Mouse (Mus musculus) midbrain, postnatal 0 days (tissue): Measurements from ENCODE around the gene Fam149a. TPM values are rescaled to one million over a fixed set of nuclear protein-coding genes. Genes with fewer than 3 reads are reported as not detected.

ENCODE experiments used
- ATAC-seq: fragments of 200-750 bp; cut with Nextera tagmentation; 2 replicates; pipeline ENCODE4 v1.8.0; 2017; ENCODE audit warnings: moderate number of reproducible peaks, mild to moderate bottlenecking, moderate TSS enrichment, moderate library complexity; ENCODE audit not compliant: low FRiP score
- DNase-seq: peaks from one replicate; pipeline ENCODE4 v3.0.0-alpha.2; 2015; ENCODE audit warnings: low spot score
- H3K27ac ChIP-seq: fragments of 300-500 bp; sonication (generic); 2 replicates; pipeline ENCODE4 v1.5.1; 2014; ENCODE audit warnings: low read depth, mild to moderate bottlenecking, low read length, mixed read lengths
- H3K27me3 ChIP-seq: fragments of 300-500 bp; sonication (generic); 2 replicates; pipeline ENCODE4 v1.6.1; 2014; ENCODE audit warnings: low read length, control low read depth, mixed read lengths; ENCODE audit not compliant: insufficient read depth
- H3K36me3 ChIP-seq: fragments of 300-500 bp; sonication (generic); 2 replicates; pipeline ENCODE4 v1.6.1; 2014; ENCODE audit warnings: low read length, control low read depth, mixed read lengths; ENCODE audit not compliant: insufficient read depth
- H3K4me1 ChIP-seq: fragments of 300-500 bp; sonication (generic); 2 replicates; pipeline ENCODE4 v1.6.1; 2014; ENCODE audit warnings: mild to moderate bottlenecking, control low read depth, antibody characterized with exemption, low read length, mixed read lengths; ENCODE audit not compliant: insufficient read depth
- H3K4me2 ChIP-seq: fragments of 300-500 bp; sonication (generic); 2 replicates; pipeline ENCODE4 v1.6.1; 2014; ENCODE audit warnings: low read depth, mild to moderate bottlenecking, low read length, mixed read lengths; ENCODE audit not compliant: poor library complexity, severe bottlenecking
- H3K4me3 ChIP-seq: fragments of 300-500 bp; sonication (generic); 2 replicates; pipeline ENCODE4 v1.5.1; 2014; ENCODE audit warnings: low read depth, mild to moderate bottlenecking, low read length, moderate library complexity
- H3K9ac ChIP-seq: fragments of 300-500 bp; sonication (generic); replicated peaks from 2 replicates; pipeline ENCODE4 v1.6.1; 2014; ENCODE audit warnings: mild to moderate bottlenecking, low read length, moderate library complexity, mixed read lengths; ENCODE audit not compliant: poor library complexity, severe bottlenecking
- H3K9me3 ChIP-seq: fragments of 300-500 bp; sonication (generic); 2 replicates; pipeline ENCODE4 v1.6.1; 2016; ENCODE audit warnings: low read length, control low read depth
- CTCF ChIP-seq: IDR thresholded peaks from 2 replicates; pipeline ENCODE4 v1.5.1; 2016; ENCODE audit warnings: antibody characterized with exemption, mild to moderate bottlenecking
- WGBS: fragments of 180-500 bp; shearing (Covaris S2); extraction: QIAGEN DNeasy Blood & Tissue Kit; methylation state at CpG from one replicate; pipeline ENCODE4 v1.1.7; 2014; 5-methylcytosine and 5-hydroxymethylcytosine counted together
- polyA plus RNA-seq: library from polyadenylated mRNA; unstranded; fragments of >200 nt; fragmentation: Nextera tagmentation; extraction: Ambion mirVana; gene quantifications from 2 replicates; pipeline ENCODE4 v1.2.1, GENCODE M21; 2015
- total RNA-seq: library from RNA; depleted of rRNA; stranded (reverse); fragments of >200 nt; gene quantifications from 2 replicates; pipeline ENCODE4 v1.2.3, GENCODE M21; 2014

Gene Fam149a
- total and polyA plus RNA-seq, 2 experiments from 2014 or later: 19.7 to 34.7 TPM

- TF ChIP-seq CTCF: no peak
- no peaks in the 10 kb centered on the region for H3K4me1 ChIP-seq
- H3K36me3 ChIP-seq: no peaks in the 10 kb centered on the region
- no peak overlapping the region for H3K4me2 ChIP-seq
- no peaks in the 10 kb centered on the region for H3K27me3 ChIP-seq
- no peaks in the 10 kb centered on the region for H3K9me3 ChIP-seq
- DNase-seq (no peak), ATAC-seq (no peak)
- no peak overlapping the region for H3K4me3 ChIP-seq
- no peak overlapping the region for H3K27ac ChIP-seq
- 89% methylated on average over 4 of the region's 4 CpGs for WGBS
- H3K9ac ChIP-seq: no peak overlapping the region
These were observed 57.9 kb downstream of the Fam149a start for GRCm38 (mm10) chr8:45324151-45324550.

GRCm38 (mm10) chr8:45321365-45321764, 60.7 kb downstream of the Fam149a start:
- no peak overlapping the region for H3K27ac ChIP-seq
- no peak for ATAC-seq
- no peaks in the 10 kb centered on the region for H3K9me3 ChIP-seq
- no peak overlapping the region for H3K4me2 ChIP-seq
- no peaks in the 10 kb centered on the region for H3K4me1 ChIP-seq
- no peak for TF ChIP-seq CTCF
- no peak overlapping the region for H3K9ac ChIP-seq
- DNase-seq: no peak
- no peaks in the 10 kb centered on the region for H3K36me3 ChIP-seq
- WGBS: 86% methylated on average over 2 of the region's 2 CpGs
- H3K27me3 ChIP-seq: no peaks in the 10 kb centered on the region
- H3K4me3 ChIP-seq: no peak overlapping the region

- no peak for ATAC-seq
- no peak for TF ChIP-seq CTCF
- WGBS: 66% methylated on average over 1 of the region's 1 CpGs
These were observed 61.2 kb downstream of the Fam149a start for GRCm38 (mm10) chr8:45320930-45321329.

GRCm38 (mm10) chr8:45310967-45311366, 71.1 kb downstream of the Fam149a start:
- DNase-seq (no peak), ATAC-seq (no peak)
- Histone ChIP-seq H3K4me3 (no peak overlapping the region), H3K27ac (no peak overlapping the region), H3K9me3 (no peaks in the 10 kb centered on the region), H3K27me3 (no peaks in the 10 kb centered on the region), H3K4me1 (no peaks in the 10 kb centered on the region), H3K4me2 (no peak overlapping the region), H3K9ac (no peak overlapping the region), H3K36me3 (no peaks in the 10 kb centered on the region)
- no peak for TF ChIP-seq CTCF
- 89% methylated on average over 4 of the region's 4 CpGs for WGBS

More at GRCm38 (mm10) chr8:45320930-45321329, 61.2 kb downstream of the Fam149a start:
- DNase-seq: no peak
- Histone ChIP-seq H3K4me3 (no peak overlapping the region), H3K9ac (no peak overlapping the region), H3K27me3 (no peaks in the 10 kb centered on the region), H3K9me3 (no peaks in the 10 kb centered on the region), H3K27ac (no peak overlapping the region), H3K4me1 (no peaks in the 10 kb centered on the region), H3K36me3 (no peaks in the 10 kb centered on the region), H3K4me2 (no peak overlapping the region)

- Histone ChIP-seq H3K4me2 (no peak within 1 kb of the TSS), H3K9ac (no peak within 1 kb of the TSS), H3K4me1 (no peaks in the 10 kb centered on the region), H3K27ac (no peak within 1 kb of the TSS), H3K36me3 (no peaks in the 10 kb centered on the region), H3K4me3 (no peak within 1 kb of the TSS), H3K27me3 (no peaks in the 10 kb centered on the region), H3K9me3 (no peaks in the 10 kb centered on the region)
- WGBS: 95% methylated on average over 13 of the region's 13 CpGs
- ATAC-seq (no peak), DNase-seq (no peak)
- TF ChIP-seq CTCF: no peak
These were observed 73.7 kb downstream of the Fam149a start, which contains the start of gene Gm45753 for GRCm38 (mm10) chr8:45308366-45308765. TSS of gene Gm45753 (minus strand) at chr8:45308466.

- Histone ChIP-seq H3K4me1 (no peaks in the 10 kb centered on the region), H3K27ac (no peak overlapping the region), H3K36me3 (no peaks in the 10 kb centered on the region), H3K27me3 (no peaks in the 10 kb centered on the region), H3K4me2 (no peak overlapping the region), H3K4me3 (no peak overlapping the region), H3K9ac (no peak overlapping the region), H3K9me3 (no peaks in the 10 kb centered on the region)
- TF ChIP-seq CTCF: no peak
- DNase-seq: no peak
- ATAC-seq: no peak
- WGBS: 89% methylated on average over 1 of the region's 1 CpGs
These were observed 76.6 kb downstream of the Fam149a start for GRCm38 (mm10) chr8:45305479-45305878.
